Mouse (Mus musculus) heart, adult 9 months (tissue): Measurements from ENCODE around the gene Olfr1383.
"Not testable (repeated sequence)": the region's sequence is repeated elsewhere in the genome, so short reads cannot be mapped to it uniquely, and the experiment has no call there.

Experiments
- DNase-seq, 2 experiments: peaks; one replicate each; pipeline ENCODE4 v3.0.0; 2022; ENCODE audit warnings: low spot score in 2 of 2

Olfr1383 gene

DNA sequence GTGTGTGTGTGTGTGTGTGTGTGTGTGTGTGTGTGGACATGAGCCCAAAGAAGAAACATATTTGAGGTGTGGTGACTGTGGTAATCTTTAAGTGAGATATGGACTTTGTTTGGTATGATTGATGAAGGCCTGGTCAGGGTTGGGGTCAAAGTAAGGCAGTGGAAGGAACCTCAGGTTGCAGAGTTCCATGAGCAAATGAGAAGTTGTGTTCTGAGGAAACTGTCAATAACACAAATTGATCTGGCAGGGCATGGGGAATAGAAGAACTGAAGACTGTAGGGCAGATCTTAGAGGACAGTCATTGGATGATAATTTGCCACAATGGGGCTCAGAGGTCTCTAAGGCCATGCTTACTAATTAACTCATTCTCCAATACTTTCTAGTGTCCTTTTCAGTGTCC is at the start of gene Olfr1383:
TSS of gene Olfr1383 (plus strand) at position 301 of the 400 bp plus-strand sequence.
- DNase-seq: no peak

DNA sequence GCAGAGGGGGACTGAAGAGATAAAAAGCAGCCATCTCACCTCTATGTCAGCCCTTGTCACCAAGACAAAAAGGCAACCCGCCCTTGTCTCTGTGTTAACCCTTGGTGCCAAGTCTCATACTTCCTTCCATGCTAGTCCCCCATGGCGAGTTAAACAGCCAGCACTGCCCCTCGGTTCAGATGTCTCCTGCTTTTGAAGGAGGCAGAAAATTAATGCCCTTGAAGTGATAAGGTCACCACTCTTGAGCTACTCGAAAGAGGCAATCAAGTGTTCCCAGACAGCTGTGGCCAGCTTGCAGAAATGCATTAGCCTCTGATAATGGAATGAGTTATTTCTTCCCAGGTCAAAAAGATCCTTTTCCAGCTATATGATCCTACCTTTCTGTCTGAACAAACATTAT is 33.5 kb upstream of the Olfr1383 start:
- DNase-seq: no peak

DNA sequence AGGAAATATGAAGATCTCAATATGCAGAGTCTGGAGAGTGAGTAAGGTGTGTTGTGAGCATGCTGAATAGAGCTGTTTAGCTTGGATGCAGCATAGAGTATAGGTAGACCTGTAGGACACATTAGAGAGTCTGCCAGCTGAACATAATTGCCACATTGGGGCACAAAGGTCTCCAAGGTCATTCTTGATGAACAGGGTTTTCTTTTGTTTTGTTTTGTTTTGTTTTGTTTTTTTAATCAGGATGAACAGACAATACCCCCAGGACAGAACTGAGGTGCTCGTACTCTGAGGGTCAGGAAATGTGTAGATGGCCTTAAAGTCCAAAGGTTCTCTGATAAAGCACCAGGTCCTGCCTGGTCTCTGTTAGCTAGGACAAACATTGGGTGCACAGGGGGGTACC is 30.7 kb upstream of the Olfr1383 start, which contains the start of gene Olfr1385:
TSS of gene Olfr1385 (plus strand) at position 301 of the 400 bp plus-strand sequence.
- DNase-seq: not testable (repeated sequence)

DNA sequence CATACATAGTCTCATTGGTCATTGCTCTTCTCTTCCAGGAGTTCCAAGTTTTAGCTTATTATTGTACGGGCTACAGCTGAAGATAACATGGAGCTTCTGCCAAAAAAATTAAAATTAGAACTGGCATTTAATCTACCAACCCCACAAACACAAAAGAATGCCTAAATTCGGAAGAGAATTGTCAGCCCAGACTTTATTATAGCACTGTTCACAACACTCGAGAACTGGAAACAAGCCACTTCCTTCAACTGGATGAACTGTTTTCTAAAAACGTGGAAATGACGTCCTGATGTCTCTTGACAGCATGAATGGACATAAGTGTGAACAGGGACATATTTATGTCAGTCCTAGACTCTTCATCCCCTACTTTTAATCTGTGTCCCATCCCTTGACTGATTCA is 1.4 kb upstream of the Olfr1383 start:
- DNase-seq: no peak

DNA sequence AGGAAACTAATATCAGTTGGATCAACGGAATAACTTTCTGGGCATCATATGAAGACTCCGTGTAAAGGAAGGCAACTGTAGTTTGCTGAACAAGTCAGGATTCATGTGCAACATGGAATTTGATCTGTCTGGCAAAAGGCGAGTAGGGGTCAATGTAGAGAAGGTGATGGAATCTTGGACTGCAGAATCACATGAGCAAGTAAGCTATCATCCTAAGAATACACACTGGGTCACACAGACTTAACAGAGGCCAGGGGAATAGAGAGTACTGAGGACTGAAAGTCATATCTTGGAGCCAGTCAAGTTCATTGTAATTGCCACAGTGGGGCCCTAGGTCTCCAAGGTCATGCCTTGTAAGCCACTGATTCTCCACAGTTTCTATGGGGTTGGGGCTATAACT is 8.5 kb downstream of the Olfr1383 start, which contains the start of gene Olfr1382:
TSS of gene Olfr1382 (plus strand) at position 301 of the 400 bp plus-strand sequence.
- no peak for DNase-seq

DNA sequence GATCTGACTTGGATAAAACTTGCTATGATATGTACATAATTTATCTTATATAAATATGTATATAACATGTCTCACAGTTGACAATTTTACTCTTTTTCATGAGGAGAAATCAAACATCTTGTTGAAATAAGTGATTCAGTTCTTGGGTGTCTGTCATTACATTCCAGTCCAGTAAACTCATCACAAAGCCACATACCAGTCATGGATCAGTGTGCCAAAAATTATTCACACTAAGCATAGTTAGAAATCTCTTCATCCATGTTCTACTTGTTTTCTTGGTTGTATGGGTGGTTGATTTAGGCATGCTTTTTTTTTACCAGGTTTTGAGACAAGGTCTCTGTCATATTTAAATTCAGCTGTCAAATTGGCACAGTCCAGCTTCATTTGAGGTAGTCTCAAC is 13.3 kb downstream of the Olfr1383 start:
- no peak for DNase-seq

DNA sequence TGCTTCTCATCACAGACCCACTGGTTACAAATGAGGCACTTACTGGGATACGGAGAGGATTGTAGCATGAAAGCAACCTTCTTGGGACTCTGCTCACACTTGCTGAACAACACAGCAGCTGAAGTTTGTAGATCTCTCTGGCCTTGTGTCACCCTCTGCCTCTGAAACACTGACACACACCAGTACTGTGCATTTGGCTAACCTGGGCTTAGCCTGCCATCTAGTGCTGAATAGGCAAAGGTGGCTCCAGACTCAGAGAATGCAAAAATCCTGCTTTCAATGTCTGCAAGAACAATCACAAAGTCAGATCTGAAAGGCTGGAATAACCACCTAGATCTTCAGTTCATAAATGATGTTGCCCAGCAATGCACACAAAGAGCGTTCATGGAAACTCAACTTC is 17.2 kb downstream of the Olfr1383 start:
- not testable (repeated sequence) for DNase-seq

DNA sequence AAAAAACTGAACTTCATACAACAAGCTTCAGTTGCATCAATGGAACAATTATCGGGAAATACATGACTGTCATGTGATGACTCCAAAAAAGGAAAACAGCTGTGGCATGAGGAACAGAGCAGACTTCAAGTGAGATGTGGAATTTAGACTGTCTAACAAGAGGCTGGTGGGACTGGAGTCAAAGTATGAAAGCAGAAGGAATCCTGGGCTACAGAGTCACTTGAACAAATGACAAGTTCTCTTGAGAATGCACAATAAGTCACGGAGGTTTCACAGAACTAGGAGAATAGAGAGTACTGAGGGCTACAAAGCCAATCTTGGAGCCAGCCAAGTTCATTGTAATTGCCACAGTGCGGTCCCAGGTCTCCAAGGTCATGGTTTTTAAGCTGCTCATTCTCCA is 23.7 kb downstream of the Olfr1383 start, which contains the start of gene Olfr1381:
TSS of gene Olfr1381 (plus strand) at position 301 of the 400 bp plus-strand sequence.
- not testable (repeated sequence) for DNase-seq

DNA sequence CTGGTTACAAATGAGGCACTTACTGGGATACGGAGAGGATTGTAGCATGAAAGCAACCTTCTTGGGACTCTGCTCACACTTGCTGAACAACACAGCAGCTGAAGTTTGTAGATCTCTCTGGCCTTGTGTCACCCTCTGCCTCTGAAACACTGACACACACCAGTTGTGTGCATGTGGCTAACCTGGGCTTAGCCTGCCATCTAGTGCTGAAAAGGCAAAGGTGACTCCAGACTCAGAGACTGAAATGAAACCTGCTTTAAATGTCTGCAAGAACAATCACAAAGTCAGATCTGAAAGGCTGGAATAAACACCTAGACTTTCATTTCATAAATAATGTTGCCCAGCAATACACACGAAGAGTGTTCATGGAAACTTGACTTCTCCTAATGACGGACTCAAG is 34.6 kb downstream of the Olfr1383 start:
- not testable (repeated sequence) for DNase-seq

DNA sequence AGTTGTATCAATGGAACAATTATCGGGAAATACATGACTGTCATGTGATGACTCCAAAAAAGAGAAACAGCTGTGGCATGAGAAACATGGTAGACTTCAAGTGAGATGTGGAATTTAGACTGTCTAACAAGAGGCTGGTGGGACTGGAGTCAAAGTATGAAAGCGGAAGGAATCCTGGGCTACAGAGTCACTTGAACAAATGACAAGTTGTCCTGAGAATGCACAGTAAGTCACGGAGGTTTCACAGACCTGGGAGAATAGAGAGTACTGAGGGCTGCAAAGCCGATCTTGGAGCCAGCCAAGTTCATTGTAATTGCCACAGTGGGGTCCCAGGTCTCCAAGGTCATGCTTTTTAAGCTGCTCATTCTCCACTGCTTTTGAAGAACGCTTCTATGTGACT is 37.1 kb downstream of the Olfr1383 start, which contains the start of gene Olfr1380:
TSS of gene Olfr1380 (plus strand) at position 301 of the 400 bp plus-strand sequence.
- DNase-seq: not testable (repeated sequence)

DNA sequence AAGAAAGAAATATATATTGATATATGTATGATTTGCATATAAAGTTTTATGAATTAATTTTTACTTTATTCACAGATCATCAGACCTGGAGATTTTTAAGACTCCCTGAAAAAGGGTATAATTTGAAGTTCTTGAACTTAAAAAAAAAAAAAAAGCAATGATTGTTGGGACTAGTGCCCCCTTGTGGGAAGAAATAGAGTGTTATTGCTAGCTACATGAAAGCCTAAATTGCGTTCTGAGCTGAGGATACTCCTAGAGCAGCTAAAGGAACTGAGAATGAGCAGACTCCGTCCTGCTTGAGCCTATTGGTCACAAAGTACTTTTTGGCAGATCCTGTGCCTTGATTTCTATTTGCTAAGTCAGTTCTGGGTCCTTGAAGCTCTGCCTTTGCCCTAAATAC is 55.6 kb downstream of the Olfr1383 start:
- not testable (repeated sequence) for DNase-seq
